In genomic region chr9:106464751-106465541, GRCm38 (mm10) we compare ENCODE assay signal across 7 mouse cellular contexts. TPM values are rescaled to one million over a fixed set of nuclear protein-coding genes. Genes with fewer than 3 reads are reported as not detected.
DNase-seq lines count a peak whose midpoint lies in the region; ATAC-seq and TF ChIP-seq lines count a peak whose summit lies in the region.

No protein-coding gene starts in this region.

- peak overlapping the region; percentile 34; the same call in 1 of the 2 replicates for H3K9ac ChIP-seq in lung, postnatal 0 days (replicated peaks; ENCODE audit: low read depth)

- ATAC-seq in lung, postnatal 0 days, result peak; percentile 67

- peaks cover 61% of the 10 kb centered on the region for H3K4me1 ChIP-seq in E14TG2a.4 (replicated peaks; ENCODE audit: low read depth, low read length)
- peaks cover 68% of the 10 kb centered on the region for H3K4me1 ChIP-seq in embryonic facial prominence, embryonic 10.5 days
- H3K4me1 ChIP-seq in lung, postnatal 0 days (ENCODE audit: insufficient read depth, low read depth, low read length), result peaks cover 4% of the 10 kb centered on the region

- 2% methylated on average over 99 of the region's 99 CpGs for WGBS in embryonic facial prominence, embryonic 10.5 days
- 2% methylated on average over 81 of the region's 99 CpGs for WGBS in lung, postnatal 0 days

- peaks cover 19% of the 10 kb centered on the region for H3K27me3 ChIP-seq in E14TG2a.4 (ENCODE audit: insufficient read depth, low read length)
- peaks cover 33% of the 10 kb centered on the region for H3K27me3 ChIP-seq in embryonic facial prominence, embryonic 10.5 days (replicated peaks; ENCODE audit: low read depth, poor library complexity, severe bottlenecking)
- H3K27me3 ChIP-seq in lung, postnatal 0 days (replicated peaks; ENCODE audit: insufficient read depth, low read length), result 0 out of 2 replicates have a peak, but pooled peaks cover 5% of the 10 kb centered on the region

- intact Hi-C loops in heart, postnatal 10 days (cut with DNase I), result no loop called here

- H3K27ac ChIP-seq in embryonic facial prominence, embryonic 10.5 days (replicated peaks), result peak overlapping the region; percentile 84
- no peak overlapping the region for H3K27ac ChIP-seq in lung, postnatal 0 days (ENCODE audit: low read length)

- no peaks in the 10 kb centered on the region for H3K9me3 ChIP-seq in E14TG2a.4 (ENCODE audit: low read length)
- no peaks in the 10 kb centered on the region for H3K9me3 ChIP-seq in embryonic facial prominence, embryonic 10.5 days
- no peaks in the 10 kb centered on the region for H3K9me3 ChIP-seq in lung, postnatal 0 days (ENCODE audit: low read length)

- H3K36me3 ChIP-seq in E14TG2a.4 (ENCODE audit: insufficient read depth, low read length), result peaks cover 41% of the 10 kb centered on the region
- H3K36me3 ChIP-seq in embryonic facial prominence, embryonic 10.5 days (replicated peaks), result peaks cover 69% of the 10 kb centered on the region
- H3K36me3 ChIP-seq in lung, postnatal 0 days (ENCODE audit: insufficient read depth, low read length), result peaks cover 9% of the 10 kb centered on the region

- TF ChIP-seq CTCF in E14TG2a.4 (conservative IDR thresholded peaks at IDR 0.05; ENCODE audit: low read length), result no peak
- no peak for TF ChIP-seq CTCF in lung, postnatal 0 days (IDR thresholded peaks at IDR 0.05)

- DNase-seq in ZHBTc4 (ENCODE audit: low read depth, low spot score), result peak; percentile 77
- peak; percentile 79 for DNase-seq in embryonic facial prominence, embryonic 10.5 days (ENCODE audit: low spot score)
- DNase-seq in heart, postnatal 10 days, result peak; percentile 66 to 67
- DNase-seq in layer of hippocampus, adult 8-10 months (ENCODE audit: low spot score in 2 of 2), result peak; percentile 44 to 75
- peak; percentile 23 for DNase-seq in lung, postnatal 0 days (ENCODE audit: low spot score)
- peak; percentile 57 for DNase-seq in retina, postnatal 7 days (ENCODE audit: low read depth, low spot score)

- H3K4me2 ChIP-seq in lung, postnatal 0 days (replicated peaks; ENCODE audit: low read depth, low read length), result peak overlapping the region; percentile 95

- no peak for TF ChIP-seq EP300 in lung, postnatal 0 days (IDR thresholded peaks at IDR 0.05)

- H3K4me3 ChIP-seq in E14TG2a.4 (replicated peaks; ENCODE audit: low read length), result peak overlapping the region; percentile 87
- H3K4me3 ChIP-seq in embryonic facial prominence, embryonic 10.5 days, result peak overlapping the region; percentile 62
- peak overlapping the region; percentile 49 for H3K4me3 ChIP-seq in lung, postnatal 0 days (ENCODE audit: low read depth, low read length)

RNA-seq across cellular contexts. Expression of gene Gpr62, which starts 0.8 kb away (rescaled TPM):
- 0.16 and 0.55 TPM in 2 replicates for polyA plus RNA-seq in embryonic facial prominence, embryonic 10.5 days (2016; fragmentation: Nextera tagmentation; extraction: Ambion mirVana)
- under 1 TPM in 1 of 2 experiments, not detected in 1; 0.12 TPM for total RNA-seq in heart, postnatal 10 days (2021)
- 10 to 100 TPM in 3 of 4 experiments, 1 to 10 TPM in 1; 9.4 to 12.4 (median 10.6) TPM for total RNA-seq in layer of hippocampus, adult 8-10 months (2022)
- 0.13 and 0.20 TPM in 2 replicates for polyA plus RNA-seq in lung, postnatal 0 days (2015; fragmentation: Nextera tagmentation; extraction: Ambion mirVana)

RNA-seq across cellular contexts. Expression of gene Rrp9, which starts 10.8 kb away (rescaled TPM):
- polyA plus RNA-seq in embryonic facial prominence, embryonic 10.5 days (2016; fragmentation: Nextera tagmentation; extraction: Ambion mirVana), result 77.5 and 83.8 TPM in 2 replicates
- total RNA-seq in heart, postnatal 10 days (2021), result 10 to 100 TPM; 18.8 to 19.1 TPM
- 10 to 100 TPM; 32.7 to 42.1 (median 33.2) TPM for total RNA-seq in layer of hippocampus, adult 8-10 months (2022)
- 19.4 and 21.7 TPM in 2 replicates for polyA plus RNA-seq in lung, postnatal 0 days (2015; fragmentation: Nextera tagmentation; extraction: Ambion mirVana)

RNA-seq across cellular contexts. Expression of gene Parp3, which starts 11.8 kb away (rescaled TPM):
- polyA plus RNA-seq in embryonic facial prominence, embryonic 10.5 days (2016; fragmentation: Nextera tagmentation; extraction: Ambion mirVana), result 1.6 and 3.2 TPM in 2 replicates
- total RNA-seq in heart, postnatal 10 days (2021), result 10 to 100 TPM; 12.5 to 13.5 TPM
- 10 to 100 TPM in 1 of 4 experiments, 1 to 10 TPM in 3; 6.0 to 10.9 (median 7.4) TPM for total RNA-seq in layer of hippocampus, adult 8-10 months (2022)
- polyA plus RNA-seq in lung, postnatal 0 days (2015; fragmentation: Nextera tagmentation; extraction: Ambion mirVana), result 21.5 and 24.0 TPM in 2 replicates

RNA-seq across cellular contexts. Expression of gene Pcbp4, which starts 11.9 kb away (rescaled TPM):
- 320 and 346 TPM in 2 replicates for polyA plus RNA-seq in embryonic facial prominence, embryonic 10.5 days (2016; fragmentation: Nextera tagmentation; extraction: Ambion mirVana)
- 10 to 100 TPM; 77.4 to 89.6 TPM for total RNA-seq in heart, postnatal 10 days (2021)
- total RNA-seq in layer of hippocampus, adult 8-10 months (2022), result 100 to 1,000 TPM; 186 to 215 (median 199) TPM
- polyA plus RNA-seq in lung, postnatal 0 days (2015; fragmentation: Nextera tagmentation; extraction: Ambion mirVana), result 29.4 and 30.6 TPM in 2 replicates

RNA-seq across cellular contexts. Expression of gene Abhd14a, which starts 17.5 kb away (rescaled TPM):
- 40.1 and 40.4 TPM in 2 replicates for polyA plus RNA-seq in embryonic facial prominence, embryonic 10.5 days (2016; fragmentation: Nextera tagmentation; extraction: Ambion mirVana)
- 10 to 100 TPM; 20.0 to 22.4 TPM for total RNA-seq in heart, postnatal 10 days (2021)
- total RNA-seq in layer of hippocampus, adult 8-10 months (2022), result 10 to 100 TPM; 35.6 to 44.4 (median 40.2) TPM
- 21.7 and 26.9 TPM in 2 replicates for polyA plus RNA-seq in lung, postnatal 0 days (2015; fragmentation: Nextera tagmentation; extraction: Ambion mirVana)

Comparison
In these comparisons a context has a peak if more than half of its experiments do, and no peak if none do; other contexts are left out.
1. DNase-seq: peak in every context shown above with its lines; median percentile 79 in embryonic facial prominence, embryonic 10.5 days; 77 in ZHBTc4; 66 in heart, postnatal 10 days; 60 in layer of hippocampus, adult 8-10 months; 57 in retina, postnatal 7 days; 23 in lung, postnatal 0 days.
2. RNA of gene Gpr62, which starts 0.8 kb away (total RNA-seq): 9.4 to 12.4 TPM in layer of hippocampus, adult 8-10 months; 0.12 TPM in heart, postnatal 10 days; every median in the first group is over 4 times any median in the second.
3. Peak in every context shown above with its lines, with median percentiles within 50 percentile points of each other: H3K4me3 ChIP-seq.